In the genomic region with DNA sequence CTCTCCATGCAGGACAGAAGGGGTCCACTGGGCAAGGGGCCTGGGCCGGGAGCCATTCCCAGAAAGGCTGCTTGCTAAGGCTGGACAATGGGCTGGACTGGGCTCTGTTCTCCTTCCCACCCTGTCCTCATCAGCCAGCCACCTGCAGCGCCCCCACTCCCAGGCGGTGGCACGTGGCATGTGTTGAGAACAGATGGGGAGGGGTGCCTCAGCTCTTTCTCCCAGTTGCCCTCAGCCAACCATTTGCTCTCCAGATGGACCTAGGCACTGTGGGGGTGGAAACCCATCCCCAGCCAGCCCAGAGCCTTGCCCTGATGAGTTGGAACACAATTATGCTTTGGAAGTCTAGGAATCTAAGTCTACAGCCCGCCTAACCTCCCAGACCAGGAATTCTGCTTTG, we compare ENCODE assay signal across 23 mouse cellular contexts. TPM values are rescaled to one million over a fixed set of nuclear protein-coding genes. Genes with fewer than 3 reads are reported as not detected.
A peak's percentile ranks its signal among the peaks of the same experiment; 100 is the strongest.
DNase-seq lines count a peak whose midpoint lies in the region; ATAC-seq and TF ChIP-seq lines count a peak whose summit lies in the region.
"Had no signal": no experiment of that assay in that cellular context is flagged by ENCODE, and none has a peak within 500 bp of the region (broad histone marks: within the 10 kb centered on the region; RNA-seq: fewer than 3 reads in every experiment).

No protein-coding gene starts in this region.

- H3K36me3 ChIP-seq in forebrain, embryonic 13.5 days (ENCODE audit: poor library complexity, severe bottlenecking) = 0 out of 2 replicates have a peak, but pooled peaks cover 13% of the 10 kb centered on the region
- no peaks in the 10 kb centered on the region; the same call in 1 of the 2 replicates for H3K36me3 ChIP-seq in forebrain, embryonic 11.5 days (ENCODE audit: control insufficient read depth, insufficient read depth, low read length)
- H3K36me3 ChIP-seq in midbrain, embryonic 10.5 days = peaks cover 54% of the 10 kb centered on the region
- H3K36me3 ChIP-seq in midbrain, postnatal 0 days (ENCODE audit: insufficient read depth, low read length) = no peaks in the 10 kb centered on the region
- H3K36me3 ChIP-seq: heart, embryonic 10.5 days; liver, embryonic 13.5 days had no signal

- no peak for ATAC-seq in forebrain, embryonic 13.5 days
- no peak for ATAC-seq in forebrain, embryonic 11.5 days (replicated peaks; ENCODE audit: low FRiP score)
- no peak for ATAC-seq in midbrain, postnatal 0 days (ENCODE audit: low FRiP score)
- 0 out of 2 replicates have a peak, but pooled peaks have one; percentile 43 for ATAC-seq in erythroblast, adult 5-6 weeks (replicated peaks; ENCODE audit: low FRiP score, poor library complexity, severe bottlenecking)
- ATAC-seq: intestine, postnatal 0 days had no signal

- peaks cover 96% of the 10 kb centered on the region for H3K4me1 ChIP-seq in forebrain, embryonic 13.5 days
- peaks cover 43% of the 10 kb centered on the region for H3K4me1 ChIP-seq in forebrain, embryonic 11.5 days (replicated peaks; ENCODE audit: control insufficient read depth, insufficient read depth, low read length)
- peaks cover 98% of the 10 kb centered on the region for H3K4me1 ChIP-seq in midbrain, embryonic 10.5 days
- 0 out of 2 replicates have a peak, but pooled peaks cover 3% of the 10 kb centered on the region for H3K4me1 ChIP-seq in midbrain, postnatal 0 days (ENCODE audit: insufficient read depth, low read length)
- H3K4me1 ChIP-seq: liver, embryonic 13.5 days; megakaryocyte, embryonic 14.5 days had no signal

- H3K4me3 ChIP-seq in forebrain, embryonic 13.5 days = no peak overlapping the region
- H3K4me3 ChIP-seq in forebrain, embryonic 11.5 days (ENCODE audit: low read depth, low read length) = no peak overlapping the region
- H3K4me3 ChIP-seq in midbrain, embryonic 10.5 days = no peak overlapping the region
- H3K4me3 ChIP-seq in midbrain, postnatal 0 days (ENCODE audit: low read depth, low read length) = no peak overlapping the region
- H3K4me3 ChIP-seq: gastrocnemius, adult 2 months; heart, embryonic 10.5 days; liver, embryonic 13.5 days; neural tube, embryonic 12.5 days had no signal

- 81% methylated on average over 5 of the region's 5 CpGs for WGBS in forebrain, embryonic 13.5 days
- 83% methylated on average over 5 of the region's 5 CpGs for WGBS in forebrain, embryonic 11.5 days
- 84% methylated on average over 5 of the region's 5 CpGs for WGBS in midbrain, embryonic 10.5 days
- WGBS in midbrain, postnatal 0 days = 67% methylated on average over 5 of the region's 5 CpGs

- DNase-seq in forebrain, embryonic 11.5 days (ENCODE audit: low spot score) = no peak
- DNase-seq in midbrain, embryonic 10.5 days (ENCODE audit: low spot score) = no peak
- no peak for DNase-seq in midbrain, postnatal 0 days (ENCODE audit: low spot score)
- peak; percentile 71 for DNase-seq in cerebellum, adult 9-10 months
- no peak for DNase-seq in thymus, adult 18-20 months
- no peak for DNase-seq in ovary, postnatal 36 days (ENCODE audit: low spot score)
- DNase-seq: adrenal gland, postnatal 25 days; gastrocnemius, adult 2 months; heart, postnatal 4 days; kidney, postnatal 25 days; layer of hippocampus, postnatal 36 days; liver, embryonic 13.5 days; lung, adult 2 months; lung, postnatal 14 days; midbrain, embryonic 14.5 days; retina, postnatal 1 day; thymus, postnatal 36 days had no signal

- no peaks in the 10 kb centered on the region for H3K9me3 ChIP-seq in forebrain, embryonic 13.5 days (replicated peaks)
- no peaks in the 10 kb centered on the region for H3K9me3 ChIP-seq in forebrain, embryonic 11.5 days (ENCODE audit: control insufficient read depth, low read length)
- no peaks in the 10 kb centered on the region for H3K9me3 ChIP-seq in midbrain, embryonic 10.5 days (replicated peaks)
- H3K9me3 ChIP-seq in midbrain, postnatal 0 days (ENCODE audit: low read length) = no peaks in the 10 kb centered on the region
- H3K9me3 ChIP-seq: heart, embryonic 10.5 days; liver, embryonic 13.5 days; megakaryocyte, embryonic 14.5 days; neural tube, embryonic 12.5 days had no signal

- no peak for TF ChIP-seq CTCF in midbrain, postnatal 0 days (IDR thresholded peaks at IDR 0.05)

- no peaks in the 10 kb centered on the region for H3K27me3 ChIP-seq in forebrain, embryonic 13.5 days
- no peaks in the 10 kb centered on the region; the same call in 1 of the 2 replicates for H3K27me3 ChIP-seq in forebrain, embryonic 11.5 days (ENCODE audit: control insufficient read depth, insufficient read depth, low read length)
- no peaks in the 10 kb centered on the region for H3K27me3 ChIP-seq in midbrain, embryonic 10.5 days (ENCODE audit: low read depth, poor library complexity, severe bottlenecking)
- no peaks in the 10 kb centered on the region for H3K27me3 ChIP-seq in midbrain, postnatal 0 days (ENCODE audit: insufficient read depth, low read length)
- H3K27me3 ChIP-seq: neural tube, embryonic 12.5 days had no signal

- H3K4me2 ChIP-seq in forebrain, embryonic 13.5 days = no peak overlapping the region
- no peak overlapping the region for H3K4me2 ChIP-seq in forebrain, embryonic 11.5 days (ENCODE audit: low read depth, low read length, severe bottlenecking)
- H3K4me2 ChIP-seq in midbrain, postnatal 0 days (ENCODE audit: low read depth, low read length, poor library complexity, severe bottlenecking) = no peak overlapping the region
- H3K4me2 ChIP-seq: liver, embryonic 13.5 days; neural tube, embryonic 12.5 days had no signal

- H3K27ac ChIP-seq in forebrain, embryonic 13.5 days = peak overlapping the region; percentile 79; the same call in 1 of the 2 replicates
- H3K27ac ChIP-seq in forebrain, embryonic 11.5 days (ENCODE audit: low read depth, low read length) = no peak overlapping the region
- H3K27ac ChIP-seq in midbrain, embryonic 10.5 days (replicated peaks) = peak overlapping the region; percentile 46
- no peak overlapping the region for H3K27ac ChIP-seq in midbrain, postnatal 0 days (ENCODE audit: low read depth, low read length)
- H3K27ac ChIP-seq: gastrocnemius, adult 2 months; heart, embryonic 10.5 days; liver, embryonic 13.5 days; neural tube, embryonic 12.5 days had no signal

- no peak overlapping the region for H3K9ac ChIP-seq in forebrain, embryonic 13.5 days
- no peak overlapping the region for H3K9ac ChIP-seq in forebrain, embryonic 11.5 days (ENCODE audit: low read length)
- no peak overlapping the region for H3K9ac ChIP-seq in midbrain, postnatal 0 days (replicated peaks; ENCODE audit: low read length, poor library complexity, severe bottlenecking)
- H3K9ac ChIP-seq: liver, embryonic 13.5 days; neural tube, embryonic 12.5 days had no signal

RNA-seq across cellular contexts. Expression of gene Sema5b, which starts 59.3 kb away (rescaled TPM):
- 40.8 and 41.7 TPM in 2 replicates for polyA plus RNA-seq in forebrain, embryonic 13.5 days (2015; fragmentation: Nextera tagmentation; extraction: Ambion mirVana)
- polyA plus RNA-seq in forebrain, embryonic 11.5 days (2014; fragmentation: Nextera tagmentation; extraction: Ambion mirVana) = 58.0 and 62.6 TPM in 2 replicates
- polyA plus RNA-seq in midbrain, embryonic 10.5 days (2016; fragmentation: Nextera tagmentation; extraction: Ambion mirVana) = 59.1 and 72.3 TPM in 2 replicates
- 30.9 and 46.5 TPM in 2 replicates for total RNA-seq in midbrain, postnatal 0 days (2014; rRNA removed)
- 9.5 and 11.4 TPM in 2 replicates for polyA plus RNA-seq in midbrain, postnatal 0 days (2015; fragmentation: Nextera tagmentation; extraction: Ambion mirVana)
- total RNA-seq in erythroblast, adult 5-6 weeks (2015; ENCODE audit: low replicate concordance) = not detected in 2 replicates
- total RNA-seq in erythroblast, adult 5-6 weeks (2017; ENCODE audit: low replicate concordance) = not detected in 2 replicates

Comparison
In these comparisons a context has a peak if more than half of its experiments do, and no peak if none do; other contexts are left out.
1. H3K27ac ChIP-seq: peak in forebrain, embryonic 13.5 days (single experiment) and midbrain, embryonic 10.5 days (single experiment); none in forebrain, embryonic 11.5 days (single experiment) and midbrain, postnatal 0 days (single experiment).